Mouse (Mus musculus): Measurements from ENCODE around the gene Pik3c2g.
"Not testable (repeated sequence)": the region's sequence is repeated elsewhere in the genome, so short reads cannot be mapped to it uniquely, and the experiment has no call there.

The Pik3c2g gene

DNA sequence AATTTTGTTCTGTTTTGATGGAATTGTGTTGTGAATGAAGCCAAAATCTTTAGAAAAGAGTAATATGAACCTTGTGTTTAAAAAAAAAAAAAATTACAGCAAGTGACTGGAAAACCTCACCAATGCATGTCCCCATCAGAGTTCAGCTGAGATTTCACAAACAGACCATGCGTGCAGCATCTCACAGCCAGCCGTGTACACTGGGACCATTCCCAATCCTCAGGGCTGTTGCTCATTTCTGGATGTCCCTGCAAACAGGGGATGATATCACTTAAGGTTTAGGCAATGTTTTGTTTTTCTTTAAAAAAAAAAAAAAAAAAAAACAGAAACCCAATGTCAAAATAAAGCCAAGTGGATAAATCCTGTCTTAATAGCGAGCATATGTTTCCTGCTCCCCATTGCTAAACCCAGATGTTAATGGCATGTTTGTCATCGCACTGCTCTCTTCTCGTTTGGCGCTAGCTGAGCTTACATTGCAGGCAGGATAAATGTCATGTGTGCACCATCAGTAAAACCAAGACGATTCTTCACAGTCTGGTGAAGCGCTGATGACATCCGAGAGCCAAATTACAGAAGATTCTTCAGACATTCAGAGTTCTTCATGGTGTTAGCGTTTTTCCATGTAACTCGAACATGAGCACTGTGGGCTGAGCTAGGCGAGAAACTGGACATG, 322.1 kb downstream of the Pik3c2g start:
- no peak for DNase-seq (ENCODE audit: low spot score)

DNA sequence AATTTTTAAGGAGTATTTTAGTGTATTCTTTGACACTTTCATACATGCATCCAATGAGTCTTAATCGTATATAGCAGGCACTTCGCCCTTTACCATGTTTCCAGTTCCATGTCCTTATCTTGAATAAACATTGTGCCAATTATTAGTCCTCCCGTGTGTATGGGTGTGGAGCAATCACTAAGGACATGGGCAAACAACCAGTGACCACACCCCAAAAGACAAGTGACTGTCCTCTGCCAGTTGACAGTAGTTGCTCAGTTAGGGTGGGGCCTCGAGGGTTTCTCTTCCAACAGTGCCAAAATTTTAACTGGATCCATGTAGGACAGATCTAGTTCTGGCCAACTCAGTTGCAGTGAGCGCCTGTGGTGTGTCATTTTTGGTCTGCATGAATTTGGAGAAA, 341.7 kb downstream of the Pik3c2g start:
- DNase-seq (ENCODE audit: low spot score): no peak

DNA sequence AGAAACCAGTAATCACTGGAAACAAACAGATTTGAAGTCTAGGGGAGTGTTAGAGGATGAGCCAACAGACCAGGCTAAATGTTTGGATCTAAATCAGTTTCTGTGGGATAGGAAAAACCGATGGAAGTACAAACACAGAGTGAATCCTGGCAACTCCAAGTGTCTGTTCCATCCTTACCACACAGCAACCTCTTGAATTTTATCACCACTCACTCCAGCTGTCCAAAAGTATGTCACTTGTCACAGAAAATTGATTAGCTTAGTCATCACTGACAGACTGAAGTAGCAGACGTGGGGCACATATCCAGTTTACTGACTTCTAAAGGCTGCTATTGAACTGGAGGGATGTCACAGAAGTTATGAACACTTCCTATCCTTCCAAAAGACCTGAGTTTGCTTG, 347.8 kb downstream of the Pik3c2g start:
- DNase-seq (ENCODE audit: low spot score): no peak

DNA sequence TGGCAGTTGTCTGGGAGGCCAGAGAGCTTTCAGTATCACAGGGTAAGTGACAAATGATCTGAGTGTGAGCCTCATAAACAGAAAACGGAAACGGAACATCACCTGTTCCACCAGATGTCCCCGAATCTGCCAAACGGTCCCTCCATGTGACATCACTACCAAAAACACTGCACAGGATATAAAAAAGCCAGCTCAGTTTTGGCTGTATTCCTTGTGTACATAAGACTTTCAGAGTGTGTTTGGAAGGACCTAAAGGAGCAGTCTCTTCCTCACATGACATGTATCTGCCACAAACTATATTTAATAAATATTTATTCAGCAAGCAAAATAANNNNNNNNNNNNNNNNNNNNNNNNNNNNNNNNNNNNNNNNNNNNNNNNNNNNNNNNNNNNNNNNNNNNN, 350.6 kb downstream of the Pik3c2g start:
- DNase-seq (ENCODE audit: low spot score): not testable (repeated sequence)

DNA sequence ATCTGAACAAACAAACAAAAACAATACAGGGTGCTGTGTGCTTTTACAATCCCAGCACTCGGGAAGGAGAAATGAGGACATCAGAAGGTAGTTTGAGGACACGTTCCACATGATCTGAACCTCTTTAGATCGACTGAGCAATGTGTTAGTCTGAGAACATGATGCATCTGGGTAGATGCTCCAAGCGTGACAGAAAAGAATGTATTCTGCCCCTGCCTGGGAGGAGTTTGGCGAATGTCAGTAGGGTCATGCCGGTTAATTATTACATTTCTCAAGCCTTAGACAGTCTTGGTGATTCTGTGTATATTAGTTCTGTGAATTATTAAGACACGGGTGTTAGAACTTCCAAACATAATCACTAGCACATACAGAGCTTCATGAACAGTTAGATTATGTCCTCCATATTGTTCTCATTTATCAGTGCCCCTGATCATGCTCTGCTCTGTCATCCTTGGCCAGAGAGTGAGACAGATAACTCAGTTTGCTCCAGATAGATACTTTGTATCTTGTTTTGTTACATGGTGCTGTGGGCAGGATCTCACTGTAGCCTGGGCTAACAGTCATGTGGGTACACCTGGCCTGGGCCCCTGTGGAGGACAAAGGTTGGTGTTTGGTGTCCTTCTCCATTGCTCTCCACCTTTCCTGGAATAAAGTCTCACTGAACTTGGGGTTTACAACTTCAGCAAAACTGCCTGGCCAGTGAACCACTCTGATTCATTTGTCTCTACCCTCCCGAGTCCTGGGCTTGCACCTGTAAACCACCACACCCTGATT, 360.3 kb downstream of the Pik3c2g start:
- no peak for DNase-seq (ENCODE audit: low spot score)

DNA sequence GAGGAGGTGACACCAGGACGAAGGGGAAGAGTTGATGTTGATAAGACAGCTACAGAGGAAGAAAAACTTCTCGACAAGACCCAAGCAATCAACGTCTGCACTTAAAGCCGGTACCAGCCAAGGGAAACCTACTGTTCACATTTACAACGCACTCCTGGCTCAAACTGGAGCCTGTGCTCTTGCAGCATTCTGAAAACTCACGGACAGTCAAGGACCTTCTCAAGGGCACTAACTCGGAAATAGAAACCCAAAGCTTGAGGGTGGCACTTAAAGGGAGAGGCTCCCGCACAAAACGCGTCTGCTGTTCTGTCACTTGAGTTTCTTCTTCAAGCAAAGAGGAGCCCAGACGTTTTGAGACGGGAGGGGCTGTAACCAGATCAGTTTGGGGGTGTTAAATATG, 366.6 kb downstream of the Pik3c2g start:
- no peak for DNase-seq (ENCODE audit: low spot score)

DNA sequence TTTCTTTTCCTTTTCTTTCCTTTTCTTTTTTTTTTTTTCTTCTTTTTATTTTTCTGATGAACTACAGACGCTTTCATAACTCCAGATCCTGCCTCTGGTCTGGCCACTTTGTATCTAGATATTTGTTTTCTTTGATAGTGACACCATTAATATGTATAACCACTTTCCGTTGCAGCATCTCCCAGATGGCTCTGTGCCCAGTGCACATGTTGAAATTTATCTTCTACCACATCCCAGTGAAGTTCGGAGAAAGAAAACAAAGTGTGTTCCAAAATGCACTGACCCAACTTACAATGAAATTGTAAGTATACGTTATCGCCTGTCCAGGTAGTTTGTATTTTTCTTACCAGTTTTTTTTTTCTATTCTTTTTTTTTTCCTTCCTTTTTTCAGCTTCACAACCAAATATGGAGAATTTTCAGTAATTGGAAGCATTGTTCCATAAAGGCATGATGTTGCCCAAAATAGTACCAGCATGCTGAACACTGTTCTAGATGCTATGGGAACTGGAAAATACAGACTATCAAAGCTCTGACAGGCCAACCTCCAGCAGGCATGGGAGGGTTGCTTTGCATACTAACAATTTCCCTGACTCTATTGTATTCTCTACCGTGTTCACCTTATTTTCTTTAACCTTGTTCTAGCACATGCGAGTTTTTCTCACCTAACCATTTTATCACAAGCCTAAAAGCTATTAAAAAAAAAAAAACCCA, 370.7 kb downstream of the Pik3c2g start:
- no peak for DNase-seq (ENCODE audit: low spot score)

DNA sequence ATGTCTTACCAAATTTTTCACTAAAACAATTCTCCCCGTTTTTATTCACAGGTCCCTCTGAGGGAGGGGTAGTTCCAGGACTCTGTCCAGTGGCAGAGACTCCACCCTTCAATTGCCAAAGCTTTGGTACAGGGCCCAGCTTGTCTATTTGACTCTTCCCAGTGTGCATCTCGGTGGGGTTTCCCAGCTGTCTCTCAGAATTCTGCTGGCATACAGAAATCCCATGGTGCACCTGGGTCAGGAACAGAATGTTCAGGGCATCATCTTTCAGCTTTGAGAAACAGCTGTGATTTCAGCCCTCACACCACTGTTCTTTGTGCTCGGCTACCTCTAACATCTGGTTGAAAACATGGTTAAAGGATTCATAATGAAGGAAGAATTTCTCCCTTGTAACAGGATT, 376.8 kb downstream of the Pik3c2g start:
- no peak for DNase-seq (ENCODE audit: low spot score)

DNA sequence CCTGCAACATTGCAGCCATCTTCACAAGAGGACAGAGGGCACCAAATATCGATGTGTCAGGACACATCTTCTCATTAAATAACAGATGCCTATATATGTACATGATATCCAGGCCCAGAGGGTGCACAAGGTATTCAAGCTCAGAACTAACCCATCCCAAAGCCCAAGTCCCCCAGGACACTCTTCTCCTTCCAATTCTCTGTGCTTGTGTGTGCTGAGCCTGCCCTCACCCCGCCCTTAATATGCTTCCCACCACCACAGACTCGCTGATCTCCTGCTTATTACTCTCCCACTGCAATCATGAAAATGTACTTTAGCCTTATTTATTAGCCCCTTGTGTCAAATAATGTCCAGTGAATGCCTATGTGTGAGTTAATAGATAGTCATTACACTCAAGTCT, 377.9 kb downstream of the Pik3c2g start:
- DNase-seq (ENCODE audit: low spot score): no peak

DNA sequence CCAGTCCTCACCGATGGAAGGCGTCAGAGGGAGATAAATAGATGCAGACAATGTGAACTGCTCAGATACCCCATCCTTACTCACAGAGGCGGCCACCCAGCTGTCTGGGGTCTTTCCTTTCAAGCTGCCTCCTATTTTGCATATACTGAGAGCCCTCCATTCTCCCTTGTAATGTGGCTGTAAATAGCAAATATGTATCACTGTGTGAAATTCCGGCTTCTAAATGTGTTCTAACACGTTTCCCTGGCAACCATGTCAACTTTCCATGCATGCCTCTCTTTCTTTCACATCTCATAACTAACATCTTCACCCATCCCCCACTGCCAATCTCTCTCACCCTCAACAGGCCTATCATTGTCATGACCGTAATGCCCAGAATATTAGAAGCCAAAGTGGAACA, 379.7 kb downstream of the Pik3c2g start:
- no peak for DNase-seq (ENCODE audit: low spot score)

DNA sequence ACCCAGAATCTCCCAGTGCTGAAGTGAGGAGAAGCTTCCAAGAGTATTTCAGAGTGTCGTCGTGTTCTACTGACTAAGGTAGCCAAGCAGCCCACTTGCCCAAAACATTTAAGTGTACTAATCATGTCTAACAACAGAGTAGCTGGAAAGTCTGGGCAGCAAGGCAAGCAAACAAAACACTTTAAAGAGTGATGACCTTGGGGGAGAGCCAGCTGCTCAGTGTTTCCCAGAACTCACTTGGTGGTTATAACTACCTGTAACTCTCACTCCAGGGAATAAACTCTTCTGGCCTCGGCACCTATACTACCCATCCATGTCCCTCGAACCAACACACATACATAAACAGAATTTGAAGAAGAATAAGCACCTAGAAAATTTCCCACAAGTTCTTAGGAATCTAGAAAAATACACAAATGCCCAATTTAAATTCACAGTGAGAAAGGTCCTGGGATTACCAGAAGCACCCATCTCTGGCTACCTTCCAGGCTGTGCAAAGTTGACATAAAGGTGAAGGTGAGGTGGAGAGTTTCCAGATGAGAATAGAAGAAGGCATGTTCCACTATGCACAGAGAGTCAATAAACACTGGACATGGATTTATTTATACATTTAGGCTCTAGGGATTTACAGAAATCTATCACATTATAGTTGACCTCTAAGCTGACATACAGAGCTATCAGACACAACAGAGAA, 384.7 kb downstream of the Pik3c2g start:
- no peak for DNase-seq (ENCODE audit: low spot score)

DNA sequence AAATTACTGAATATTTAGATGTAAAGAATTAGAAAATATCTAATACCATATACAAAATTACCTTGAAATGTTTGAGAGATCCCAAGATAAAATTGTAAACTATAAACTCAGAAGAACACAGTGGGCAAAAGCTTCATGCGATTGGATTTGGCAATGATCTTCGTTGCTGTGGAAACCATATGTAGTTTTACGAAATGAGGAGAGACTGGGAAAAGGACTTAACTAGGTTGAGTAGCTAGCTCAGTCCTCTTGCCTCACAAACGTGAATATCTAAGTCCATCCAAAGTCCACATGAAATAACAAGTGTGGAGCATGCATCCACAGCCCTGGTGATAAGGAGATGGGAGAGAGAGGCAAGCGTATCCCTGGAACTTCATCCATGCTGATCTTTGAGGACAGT, 387.6 kb downstream of the Pik3c2g start:
- DNase-seq (ENCODE audit: low spot score): no peak

DNA sequence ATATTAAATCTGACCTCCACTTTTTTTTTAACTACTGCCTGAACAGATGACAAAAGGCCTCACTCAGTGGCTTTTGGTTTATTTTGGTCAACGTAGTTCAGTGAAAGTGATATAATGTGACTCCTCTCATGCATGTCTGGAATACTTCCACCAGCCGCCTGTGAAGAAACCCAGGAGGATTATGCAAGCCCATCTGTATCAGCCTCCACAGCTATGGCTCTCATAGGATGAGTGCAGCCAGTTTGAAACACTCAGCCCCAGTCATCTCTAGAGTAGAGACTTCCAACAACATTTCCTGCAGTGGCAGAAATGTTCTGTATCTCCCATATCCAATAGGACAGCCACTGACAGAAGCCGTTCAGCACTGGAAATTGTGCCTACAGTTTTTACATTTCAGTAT, 391.1 kb downstream of the Pik3c2g start:
- no peak for DNase-seq (ENCODE audit: low spot score)

DNA sequence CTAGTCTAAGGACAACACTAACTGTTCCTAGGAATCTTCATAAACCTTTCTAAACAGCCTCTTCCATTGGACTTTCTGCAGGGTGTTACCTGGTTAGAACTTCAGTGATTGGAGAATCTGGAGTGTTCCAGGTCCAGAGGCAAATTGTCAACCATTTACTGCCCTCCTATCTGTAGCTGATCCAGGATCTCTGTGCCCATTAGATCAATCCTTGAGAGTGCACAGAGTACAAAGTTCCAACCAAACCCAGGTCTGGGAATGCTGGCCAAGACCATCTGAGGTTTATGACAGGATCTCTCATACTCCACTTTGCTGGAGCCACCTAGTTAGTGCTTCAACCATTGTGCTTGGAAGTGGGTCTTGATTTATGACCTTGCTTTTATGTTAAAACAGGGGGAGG, 394.0 kb downstream of the Pik3c2g start:
- no peak for DNase-seq (ENCODE audit: low spot score)

DNA sequence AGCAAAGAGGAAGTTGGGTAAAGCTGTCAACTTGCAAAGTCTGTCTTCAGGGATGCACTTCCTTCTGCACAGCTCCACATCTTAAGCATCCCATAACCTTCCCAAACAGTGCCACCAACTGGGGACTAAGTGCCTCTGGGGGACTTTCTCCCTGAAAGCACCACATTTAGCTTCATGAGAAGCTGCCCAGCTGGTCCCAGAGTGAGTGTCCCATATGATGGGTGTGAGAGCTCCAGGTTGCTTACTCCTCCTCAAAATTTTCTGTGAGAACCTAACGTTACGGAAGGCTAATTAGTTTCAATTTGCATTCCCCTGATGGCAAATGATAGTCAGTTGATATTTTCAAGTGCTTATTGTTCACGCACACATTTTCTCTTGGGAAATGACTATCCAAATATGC, 397.0 kb downstream of the Pik3c2g start:
- DNase-seq (ENCODE audit: low spot score): no peak

DNA sequence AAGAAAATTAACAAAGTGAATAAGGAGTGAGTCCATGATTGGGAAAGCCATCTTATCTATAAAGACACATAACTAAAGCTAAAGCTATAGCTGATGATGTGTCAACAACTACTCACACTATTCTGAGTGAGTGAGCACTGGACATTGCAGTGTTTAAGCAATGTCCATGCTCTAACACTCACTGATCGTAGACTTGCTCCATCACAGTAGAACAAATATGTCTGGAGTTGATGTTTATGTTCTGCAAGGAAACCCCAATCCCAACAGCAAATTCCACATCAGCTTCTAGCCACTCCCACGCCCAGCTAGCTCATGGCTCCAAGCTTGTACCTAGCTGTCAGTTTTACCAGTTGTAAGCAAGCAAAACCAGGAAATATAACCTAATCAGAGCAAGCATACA, 399.5 kb downstream of the Pik3c2g start:
- no peak for DNase-seq (ENCODE audit: low spot score)

DNA sequence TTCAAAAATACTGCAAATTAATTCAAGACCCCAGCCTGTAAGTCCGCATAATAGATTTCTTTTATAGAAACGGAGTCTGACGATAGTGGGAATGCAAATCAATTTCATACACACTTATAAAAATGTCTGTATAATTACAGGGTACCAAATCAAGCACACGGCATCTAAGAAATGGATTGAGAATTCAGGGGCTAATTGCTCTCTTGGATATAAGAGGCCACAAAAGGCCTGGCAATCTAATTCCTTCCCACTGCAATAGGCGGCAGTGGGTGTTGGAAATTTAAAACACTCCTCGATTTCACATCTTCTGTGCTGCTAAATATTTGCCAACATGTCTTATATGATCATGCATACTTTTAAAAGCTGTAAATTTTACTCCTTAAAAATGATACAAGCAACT, 402.1 kb downstream of the Pik3c2g start:
- no peak for DNase-seq (ENCODE audit: low spot score)

DNA sequence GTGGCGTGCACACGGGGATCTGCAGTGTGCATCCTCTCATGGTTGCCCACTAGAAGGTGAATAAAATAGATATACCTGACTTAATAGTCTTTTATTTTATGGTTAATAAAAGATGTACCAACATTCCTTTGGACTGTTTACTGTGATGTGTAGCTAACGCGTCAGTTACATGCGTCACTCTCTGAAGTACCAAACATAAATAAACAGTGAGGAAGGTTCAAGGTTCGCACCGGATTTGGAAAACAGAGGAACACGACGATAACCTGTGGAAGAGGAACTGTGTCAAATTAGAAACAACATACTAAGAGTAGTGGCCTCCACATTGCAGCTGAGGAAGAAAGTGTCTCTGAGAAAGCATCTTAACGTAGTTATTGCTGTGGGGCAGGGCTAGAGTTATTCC, 402.6 kb downstream of the Pik3c2g start:
- DNase-seq (ENCODE audit: low spot score): no peak

DNA sequence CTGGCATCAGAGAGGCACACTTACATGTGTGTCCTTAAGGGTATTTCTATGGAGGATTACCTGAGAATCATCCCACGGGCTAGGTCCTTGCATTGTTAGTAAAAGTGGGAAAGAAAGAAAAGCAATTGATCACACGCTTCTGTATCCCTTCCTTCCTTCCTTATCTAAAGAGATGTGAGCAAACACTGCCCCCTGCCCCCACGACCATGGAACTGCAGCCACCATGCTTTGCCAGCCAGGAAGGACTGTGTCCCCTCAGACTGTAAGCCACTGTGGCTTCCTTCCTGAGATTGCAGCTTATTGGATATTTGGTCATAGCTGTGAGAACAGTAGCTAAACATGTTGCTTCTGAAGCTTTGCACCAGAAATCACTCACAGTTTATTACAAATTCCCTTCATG, 418.2 kb downstream of the Pik3c2g start:
- no peak for DNase-seq (ENCODE audit: low spot score)
